16 mouse cellular contexts compared by ENCODE assay signal in the genomic region with DNA sequence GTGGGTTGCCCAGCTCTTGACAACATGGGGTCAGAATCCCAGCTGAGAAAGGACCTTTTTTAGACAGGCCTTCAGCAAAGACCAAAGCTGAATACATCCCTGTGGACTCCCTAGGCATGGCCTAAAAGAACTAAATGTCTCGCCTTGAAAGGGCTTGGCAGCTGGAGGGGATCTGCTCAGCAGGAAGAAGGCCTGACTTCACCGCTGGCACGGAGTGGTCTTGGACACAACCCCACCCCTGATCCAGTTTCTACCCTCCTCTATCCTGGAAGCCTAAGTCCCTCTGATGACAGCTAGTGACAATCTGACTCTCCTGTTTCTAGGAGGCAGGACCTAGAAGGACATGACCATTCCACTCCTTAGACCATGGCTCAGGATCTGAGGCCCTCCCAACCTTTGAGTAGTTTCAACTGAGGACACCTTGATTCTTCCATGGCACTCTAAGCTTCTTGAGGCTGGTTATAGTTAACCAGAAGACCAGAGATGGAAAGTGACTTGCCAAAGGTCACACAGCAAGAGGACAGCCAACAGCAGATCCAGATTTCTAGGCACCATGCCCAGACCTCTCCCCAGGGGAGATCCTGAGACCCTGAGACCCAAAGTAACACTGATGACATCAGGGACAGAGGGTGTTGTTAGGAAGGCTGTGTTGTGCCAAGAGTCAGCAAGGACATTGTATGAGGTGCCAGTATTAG. TPM values are rescaled to one million over a fixed set of nuclear protein-coding genes. Genes with fewer than 3 reads are reported as not detected.
DNase-seq lines count a peak whose midpoint lies in the region; ATAC-seq and TF ChIP-seq lines count a peak whose summit lies in the region.
"Had no signal": no experiment of that assay in that cellular context is flagged by ENCODE, and none has a peak within 500 bp of the region (broad histone marks: within the 10 kb centered on the region; RNA-seq: fewer than 3 reads in every experiment).

No protein-coding gene starts in this region.

- no peak for TF ChIP-seq EP300 in stomach, postnatal 0 days (optimal IDR thresholded peaks at IDR 0.05)

- H3K4me1 ChIP-seq in heart, embryonic 15.5 days (replicated peaks), result peaks cover 13% of the 10 kb centered on the region
- peaks cover 5% of the 10 kb centered on the region; the same call in 1 of the 2 replicates for H3K4me1 ChIP-seq in heart, embryonic 11.5 days (ENCODE audit: control insufficient read depth, insufficient read depth, low read length)
- H3K4me1 ChIP-seq in stomach, embryonic 16.5 days (ENCODE audit: control insufficient read depth, insufficient read depth, low read length), result no peaks in the 10 kb centered on the region
- H3K4me1 ChIP-seq in stomach, postnatal 0 days (replicated peaks; ENCODE audit: control insufficient read depth, insufficient read depth), result no peaks in the 10 kb centered on the region
- H3K4me1 ChIP-seq in kidney, embryonic 16.5 days (ENCODE audit: insufficient read depth, low read length), result no peaks in the 10 kb centered on the region
- H3K4me1 ChIP-seq: liver, embryonic 13.5 days; megakaryocyte, embryonic 14.5 days; neural tube, embryonic 12.5 days had no signal

- 87% methylated on average over 3 of the region's 3 CpGs for WGBS in heart, embryonic 15.5 days
- 80% methylated on average over 3 of the region's 3 CpGs for WGBS in heart, embryonic 11.5 days (ENCODE audit: insufficient replicate concordance)
- WGBS in stomach, embryonic 16.5 days, result 79% methylated on average over 3 of the region's 3 CpGs
- 86% methylated on average over 3 of the region's 3 CpGs for WGBS in stomach, postnatal 0 days
- WGBS in kidney, embryonic 16.5 days, result 86% methylated on average over 3 of the region's 3 CpGs

- no peak overlapping the region for H3K9ac ChIP-seq in heart, embryonic 15.5 days
- H3K9ac ChIP-seq in heart, embryonic 11.5 days (ENCODE audit: low read depth, low read length), result no peak overlapping the region
- no peak overlapping the region for H3K9ac ChIP-seq in stomach, embryonic 16.5 days (ENCODE audit: low read length)
- no peak overlapping the region for H3K9ac ChIP-seq in stomach, postnatal 0 days (ENCODE audit: low read length)
- no peak overlapping the region for H3K9ac ChIP-seq in kidney, embryonic 16.5 days (replicated peaks; ENCODE audit: low read length)
- H3K9ac ChIP-seq: liver, embryonic 13.5 days; neural tube, embryonic 12.5 days had no signal

- 0 out of 2 replicates have a peak overlapping the region, but pooled peaks have one; percentile 10 for H3K27ac ChIP-seq in heart, embryonic 15.5 days
- H3K27ac ChIP-seq in heart, embryonic 11.5 days (ENCODE audit: low read depth, low read length), result no peak overlapping the region
- H3K27ac ChIP-seq in stomach, embryonic 16.5 days (ENCODE audit: low read length), result no peak overlapping the region
- H3K27ac ChIP-seq in stomach, postnatal 0 days (replicated peaks), result no peak overlapping the region
- H3K27ac ChIP-seq in kidney, embryonic 16.5 days (ENCODE audit: low read length), result no peak overlapping the region
- H3K27ac ChIP-seq: liver, embryonic 13.5 days; neural tube, embryonic 12.5 days had no signal

- H3K4me2 ChIP-seq in heart, embryonic 15.5 days, result no peak overlapping the region
- no peak overlapping the region for H3K4me2 ChIP-seq in heart, embryonic 11.5 days
- no peak overlapping the region for H3K4me2 ChIP-seq in stomach, embryonic 16.5 days (ENCODE audit: low read depth, low read length)
- H3K4me2 ChIP-seq in stomach, postnatal 0 days (replicated peaks; ENCODE audit: low read depth), result no peak overlapping the region
- no peak overlapping the region for H3K4me2 ChIP-seq in kidney, embryonic 16.5 days (replicated peaks; ENCODE audit: low read depth, low read length)
- H3K4me2 ChIP-seq: liver, embryonic 13.5 days; neural tube, embryonic 12.5 days had no signal

- no peaks in the 10 kb centered on the region for H3K36me3 ChIP-seq in heart, embryonic 15.5 days
- no peaks in the 10 kb centered on the region for H3K36me3 ChIP-seq in heart, embryonic 11.5 days (ENCODE audit: control insufficient read depth, insufficient read depth, low read length)
- no peaks in the 10 kb centered on the region for H3K36me3 ChIP-seq in stomach, embryonic 16.5 days (ENCODE audit: control insufficient read depth, insufficient read depth, low read length)
- no peaks in the 10 kb centered on the region for H3K36me3 ChIP-seq in stomach, postnatal 0 days (ENCODE audit: control insufficient read depth, insufficient read depth, low read length)
- no peaks in the 10 kb centered on the region for H3K36me3 ChIP-seq in kidney, embryonic 16.5 days (ENCODE audit: insufficient read depth, low read length)
- H3K36me3 ChIP-seq: liver, embryonic 13.5 days; neural tube, embryonic 12.5 days had no signal

- H3K9me3 ChIP-seq in heart, embryonic 15.5 days (replicated peaks), result no peaks in the 10 kb centered on the region
- no peaks in the 10 kb centered on the region for H3K9me3 ChIP-seq in heart, embryonic 11.5 days (replicated peaks; ENCODE audit: control insufficient read depth, low read length)
- no peaks in the 10 kb centered on the region for H3K9me3 ChIP-seq in stomach, embryonic 16.5 days (replicated peaks; ENCODE audit: control insufficient read depth, low read length)
- H3K9me3 ChIP-seq in stomach, postnatal 0 days (ENCODE audit: control insufficient read depth, low read length), result no peaks in the 10 kb centered on the region
- H3K9me3 ChIP-seq in kidney, embryonic 16.5 days (ENCODE audit: low read length), result no peaks in the 10 kb centered on the region
- H3K9me3 ChIP-seq: neural tube, embryonic 12.5 days had no signal

- no peaks in the 10 kb centered on the region for H3K27me3 ChIP-seq in heart, embryonic 15.5 days
- 0 out of 2 replicates have a peak, but pooled peaks cover 4% of the 10 kb centered on the region for H3K27me3 ChIP-seq in heart, embryonic 11.5 days (ENCODE audit: control insufficient read depth, insufficient read depth, low read length)
- peaks cover 6% of the 10 kb centered on the region; the same call in 1 of the 2 replicates for H3K27me3 ChIP-seq in stomach, embryonic 16.5 days (ENCODE audit: control insufficient read depth, insufficient read depth, low read length)
- H3K27me3 ChIP-seq in stomach, postnatal 0 days (ENCODE audit: control insufficient read depth, insufficient read depth, low read length), result no peaks in the 10 kb centered on the region
- no peaks in the 10 kb centered on the region for H3K27me3 ChIP-seq in kidney, embryonic 16.5 days (ENCODE audit: insufficient read depth, low read length)
- H3K27me3 ChIP-seq: neural tube, embryonic 12.5 days; Patski had no signal

- TF ChIP-seq CTCF in stomach, postnatal 0 days (IDR thresholded peaks at IDR 0.05; ENCODE audit: low read depth), result no peak

- 0 out of 2 replicates have a peak, but pooled peaks have one; percentile 2 for ATAC-seq in heart, embryonic 15.5 days (replicated peaks; ENCODE audit: insufficient number of reproducible peaks, insufficient read depth, low FRiP score, low read depth)
- no peak for ATAC-seq in heart, embryonic 11.5 days (replicated peaks; ENCODE audit: insufficient number of reproducible peaks, low FRiP score, low TSS enrichment)
- ATAC-seq in stomach, embryonic 16.5 days (ENCODE audit: insufficient read depth, low FRiP score), result peak; percentile 9; the same call in 1 of the 2 replicates
- ATAC-seq in stomach, postnatal 0 days (ENCODE audit: low FRiP score, low TSS enrichment), result no peak
- ATAC-seq in kidney, embryonic 16.5 days (ENCODE audit: low FRiP score, low TSS enrichment), result no peak; the same call in 1 of the 2 replicates
- ATAC-seq: forebrain, embryonic 14.5 days; Patski had no signal

- H3K4me3 ChIP-seq in heart, embryonic 15.5 days, result no peak overlapping the region
- no peak overlapping the region for H3K4me3 ChIP-seq in heart, embryonic 11.5 days (ENCODE audit: low read depth, low read length)
- no peak overlapping the region for H3K4me3 ChIP-seq in stomach, embryonic 16.5 days (replicated peaks; ENCODE audit: low read length)
- no peak overlapping the region for H3K4me3 ChIP-seq in stomach, postnatal 0 days (ENCODE audit: low read depth, low read length)
- H3K4me3 ChIP-seq in kidney, embryonic 16.5 days (ENCODE audit: low read length), result no peak overlapping the region
- H3K4me3 ChIP-seq: liver, embryonic 13.5 days; megakaryocyte, embryonic 14.5 days; neural tube, embryonic 12.5 days had no signal

- DNase-seq in adrenal gland, postnatal 10 days, result peak; percentile 64
- no peak for DNase-seq in adrenal gland, adult 18-20 months (ENCODE audit: low spot score in 2 of 2)
- DNase-seq in stomach, postnatal 0 days (ENCODE audit: low spot score), result no peak
- DNase-seq in left cerebral cortex, adult 11 months (ENCODE audit: low spot score), result no peak
- DNase-seq: liver, embryonic 13.5 days had no signal

RNA-seq across cellular contexts. Expression of a gene that starts 41.2 kb away (rescaled TPM):
- 10 to 100 TPM; 14.9 to 18.5 TPM for total RNA-seq in adrenal gland, postnatal 10 days (2021)
- total RNA-seq in adrenal gland, adult 18-20 months (2021), result 10 to 100 TPM; 11.1 to 65.3 TPM
- polyA plus RNA-seq in heart, embryonic 15.5 days (2015; fragmentation: Nextera tagmentation; extraction: Ambion mirVana), result 0.19 and 0.26 TPM in 2 replicates
- polyA plus RNA-seq in heart, embryonic 11.5 days (2014; fragmentation: Nextera tagmentation; extraction: Ambion mirVana), result 0.16 and 0.52 TPM in 2 replicates
- 0.06 and 0.16 TPM in 2 replicates for polyA plus RNA-seq in stomach, embryonic 16.5 days (2015; fragmentation: Nextera tagmentation; extraction: Ambion mirVana)
- polyA plus RNA-seq in stomach, postnatal 0 days (2015; fragmentation: Nextera tagmentation; extraction: Ambion mirVana), result 0.25 and 0.51 TPM in 2 replicates
- not detected in 2 replicates for polyA plus RNA-seq in kidney, embryonic 16.5 days (2015; fragmentation: Nextera tagmentation; extraction: Ambion mirVana)
- total RNA-seq: layer of hippocampus, postnatal 25 days had no signal
- polyA plus RNA-seq: forebrain, embryonic 14.5 days; hindbrain, embryonic 11.5 days; limb, embryonic 11.5 days; neural tube, embryonic 12.5 days had no signal

RNA-seq across cellular contexts. Expression of a gene that starts 47.1 kb away (rescaled TPM):
- 100 to 1,000 TPM in 1 of 2 experiments, 10 to 100 TPM in 1; 34.3 to 233 TPM for total RNA-seq in adrenal gland, postnatal 10 days (2021)
- 1 to 10 TPM; 4.7 to 7.8 TPM for total RNA-seq in adrenal gland, adult 18-20 months (2021)
- polyA plus RNA-seq in heart, embryonic 15.5 days (2015; fragmentation: Nextera tagmentation; extraction: Ambion mirVana), result 776 and 844 TPM in 2 replicates
- 138 and 139 TPM in 2 replicates for polyA plus RNA-seq in heart, embryonic 11.5 days (2014; fragmentation: Nextera tagmentation; extraction: Ambion mirVana)
- 1.6 and 2.5 TPM in 2 replicates for polyA plus RNA-seq in stomach, embryonic 16.5 days (2015; fragmentation: Nextera tagmentation; extraction: Ambion mirVana)
- 0.91 and 1.1 TPM in 2 replicates for polyA plus RNA-seq in stomach, postnatal 0 days (2015; fragmentation: Nextera tagmentation; extraction: Ambion mirVana)
- 0.64 and 0.71 TPM in 2 replicates for polyA plus RNA-seq in kidney, embryonic 16.5 days (2015; fragmentation: Nextera tagmentation; extraction: Ambion mirVana)
- polyA plus RNA-seq: forebrain, embryonic 14.5 days; Patski had no signal

RNA-seq across cellular contexts. Expression of a gene that starts 55.0 kb away (rescaled TPM):
- 10 to 100 TPM; 38.5 to 44.6 TPM for total RNA-seq in adrenal gland, postnatal 10 days (2021)
- total RNA-seq in adrenal gland, adult 18-20 months (2021), result 10 to 100 TPM; 33.6 to 36.3 TPM
- polyA plus RNA-seq in heart, embryonic 15.5 days (2015; fragmentation: Nextera tagmentation; extraction: Ambion mirVana), result 39.4 and 42.5 TPM in 2 replicates
- polyA plus RNA-seq in heart, embryonic 11.5 days (2014; fragmentation: Nextera tagmentation; extraction: Ambion mirVana), result 43.5 and 47.2 TPM in 2 replicates
- polyA plus RNA-seq in stomach, embryonic 16.5 days (2015; fragmentation: Nextera tagmentation; extraction: Ambion mirVana), result 59.9 and 63.6 TPM in 2 replicates
- 38.7 and 39.6 TPM in 2 replicates for polyA plus RNA-seq in stomach, postnatal 0 days (2015; fragmentation: Nextera tagmentation; extraction: Ambion mirVana)
- polyA plus RNA-seq in kidney, embryonic 16.5 days (2015; fragmentation: Nextera tagmentation; extraction: Ambion mirVana), result 78.1 and 82.2 TPM in 2 replicates

Comparison
In these comparisons a context has a peak if more than half of its experiments do, and no peak if none do; other contexts are left out.
1. ATAC-seq: peak in heart, embryonic 15.5 days (single experiment) and stomach, embryonic 16.5 days (single experiment); none in heart, embryonic 11.5 days (single experiment), stomach, postnatal 0 days (single experiment) and kidney, embryonic 16.5 days (single experiment).
2. RNA of a gene that starts 47.1 kb away (polyA plus RNA-seq): 776 to 844 TPM in heart, embryonic 15.5 days and 138 to 139 TPM in heart, embryonic 11.5 days; 1.6 to 2.5 TPM in stomach, embryonic 16.5 days, 0.91 to 1.1 TPM in stomach, postnatal 0 days and 0.64 to 0.71 TPM in kidney, embryonic 16.5 days; every median in the first group is over 10 times any median in the second.